Mouse (Mus musculus): ENCODE data around the gene Gm21988. TPM values are rescaled to one million over a fixed set of nuclear protein-coding genes. Genes with fewer than 3 reads are reported as not detected.
A peak's percentile ranks its signal among the peaks of the same experiment; 100 is the strongest.

Gm21988 gene
- total RNA-seq, 1 experiment: 2.4 TPM

DNA sequence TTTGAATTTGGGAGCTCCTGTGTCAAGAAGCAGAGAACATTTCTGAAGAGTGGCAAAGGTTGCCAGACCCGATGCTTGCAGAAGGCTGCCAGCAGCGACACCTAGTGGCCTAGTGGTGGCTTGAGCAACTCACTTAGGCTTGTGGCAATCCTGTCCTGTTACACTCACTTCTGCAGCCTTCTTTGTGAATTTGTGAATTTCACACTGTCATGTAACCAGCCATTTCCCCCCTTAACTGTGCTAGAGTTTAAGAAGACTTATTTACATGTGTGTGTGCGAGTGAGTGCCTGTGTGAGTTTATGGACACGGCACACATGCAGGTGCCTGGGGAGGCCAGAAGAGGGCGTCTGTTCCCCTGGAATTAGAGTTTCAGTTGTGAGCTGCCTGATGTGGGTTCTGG lies 37.9 kb downstream of the Gm21988 start:
- DNase-seq (ENCODE audit: low read depth, low spot score): peak; percentile 68
- Histone ChIP-seq H3K27ac (ENCODE audit: insufficient read depth, low read depth, low read length, poor library complexity, severe bottlenecking) (no peak overlapping the region), H3K4me3 (ENCODE audit: insufficient read depth in 1 of 2, low read depth in 1 of 2, low read length in 2 of 2, poor library complexity in 1 of 2, severe bottlenecking in 1 of 2) (peak overlapping the region in 1 of 2 experiments; percentile 37; a peak in 1 of 4 replicates), H3K9ac (ENCODE audit: insufficient read depth, low read depth, low read length, poor library complexity, severe bottlenecking) (no peak overlapping the region), H3K4me1 (ENCODE audit: control insufficient read depth in 2 of 2, insufficient read depth in 2 of 2, low read length in 2 of 2, poor library complexity in 1 of 2) (0 out of 4 replicates have a peak, but pooled peaks cover 0 to 5% of the 10 kb centered on the region in 2 experiments), H3K9me3 (ENCODE audit: control insufficient read depth, insufficient read depth, low read depth, low read length) (no peaks in the 10 kb centered on the region), H3K36me3 (ENCODE audit: control insufficient read depth, insufficient read depth, low read length, poor library complexity, severe bottlenecking) (no peaks in the 10 kb centered on the region)
- no peak for TF ChIP-seq MAFK (IDR thresholded peaks at IDR 0.05; ENCODE audit: insufficient read depth, low read depth, low read length)
- TF ChIP-seq ZC3H11A (IDR thresholded peaks at IDR 0.05; ENCODE audit: borderline replicate concordance, low read depth, low read length): no peak
- no peak for TF ChIP-seq CHD2 (IDR thresholded peaks at IDR 0.05; ENCODE audit: low read depth, low read length)
- TF ChIP-seq ZNF384 (IDR thresholded peaks at IDR 0.05; ENCODE audit: low read depth, low read length): no peak
- no peak for TF ChIP-seq HCFC1 (IDR thresholded peaks at IDR 0.05; ENCODE audit: borderline replicate concordance, insufficient read depth, low read length)
- in situ Hi-C loops (cut with MboI; ENCODE audit: low sequenced_read_pairs in 2 of 2, unreplicated experiment in 2 of 2): no loop called here

DNA sequence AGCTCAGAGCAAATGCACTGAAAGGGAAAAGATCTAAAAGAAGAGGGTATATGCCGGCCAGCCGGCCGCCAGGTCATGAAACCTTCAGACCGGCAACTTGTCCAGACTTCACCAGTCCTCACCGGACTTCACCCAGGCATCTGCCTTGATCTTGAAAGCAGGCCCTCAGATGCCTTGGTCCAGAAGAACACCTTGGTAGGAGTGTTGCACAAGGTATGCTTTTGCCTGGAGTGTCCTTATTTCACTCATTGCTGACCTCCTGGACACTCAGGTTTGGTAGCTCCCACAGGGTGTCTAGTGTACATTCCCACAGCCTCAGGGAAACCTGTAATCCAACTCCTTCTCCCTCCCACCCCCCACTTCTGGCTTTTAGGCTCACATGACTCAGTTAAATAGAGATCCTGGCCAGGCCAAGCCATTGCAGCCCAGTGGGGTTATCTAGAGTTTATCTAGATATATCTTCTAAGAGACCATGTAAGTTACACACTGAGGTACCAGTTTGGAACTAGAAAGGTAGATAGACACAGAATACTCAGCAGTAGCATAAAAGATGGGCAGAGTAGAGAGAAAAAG lies 39.5 kb downstream of the Gm21988 start:
- no peak overlapping the region for H3K4me3 ChIP-seq (ENCODE audit: insufficient read depth in 1 of 2, low read depth in 1 of 2, low read length in 2 of 2, poor library complexity in 1 of 2, severe bottlenecking in 1 of 2)
- no peak overlapping the region for H3K9ac ChIP-seq (ENCODE audit: insufficient read depth, low read depth, low read length, poor library complexity, severe bottlenecking)
- in situ Hi-C loops (cut with MboI; ENCODE audit: low sequenced_read_pairs in 2 of 2, unreplicated experiment in 2 of 2): no loop called here
- H3K9me3 ChIP-seq (ENCODE audit: control insufficient read depth, insufficient read depth, low read depth, low read length): no peaks in the 10 kb centered on the region
- TF ChIP-seq CHD2 (IDR thresholded peaks at IDR 0.05; ENCODE audit: low read depth, low read length) (no peak), MAFK (IDR thresholded peaks at IDR 0.05; ENCODE audit: insufficient read depth, low read depth, low read length) (no peak)
- no peaks in the 10 kb centered on the region for H3K36me3 ChIP-seq (ENCODE audit: control insufficient read depth, insufficient read depth, low read length, poor library complexity, severe bottlenecking)
- DNase-seq (ENCODE audit: low read depth, low spot score): no peak
- H3K27ac ChIP-seq (ENCODE audit: insufficient read depth, low read depth, low read length, poor library complexity, severe bottlenecking): no peak overlapping the region
- 0 out of 4 replicates have a peak, but pooled peaks cover 0 to 5% of the 10 kb centered on the region in 2 experiments for H3K4me1 ChIP-seq (ENCODE audit: control insufficient read depth in 2 of 2, insufficient read depth in 2 of 2, low read length in 2 of 2, poor library complexity in 1 of 2)

DNA sequence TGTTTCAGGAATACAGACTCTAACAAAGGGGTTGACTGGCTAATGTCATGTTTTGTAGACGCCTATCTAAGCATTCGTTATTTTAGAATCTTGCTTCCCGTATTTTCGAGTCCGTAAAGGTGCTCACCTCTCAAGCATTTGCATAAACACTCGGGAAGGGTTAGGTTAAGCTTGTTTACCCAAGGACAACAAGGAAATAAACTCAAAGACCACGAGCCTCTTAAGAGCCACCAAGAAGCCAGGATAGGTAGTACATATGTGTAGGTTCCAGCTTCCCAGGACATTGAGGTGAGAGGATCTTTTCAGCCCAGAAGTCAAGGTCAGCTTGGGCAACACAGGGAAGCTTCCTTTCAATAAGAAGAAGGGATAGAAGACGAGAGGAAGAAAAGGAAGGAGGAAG lies 40.5 kb downstream of the Gm21988 start:
- Histone ChIP-seq H3K9me3 (ENCODE audit: control insufficient read depth, insufficient read depth, low read depth, low read length) (no peaks in the 10 kb centered on the region), H3K4me1 (ENCODE audit: control insufficient read depth in 2 of 2, insufficient read depth in 2 of 2, low read length in 2 of 2, poor library complexity in 1 of 2) (0 out of 4 replicates have a peak, but pooled peaks cover 0 to 5% of the 10 kb centered on the region in 2 experiments), H3K27ac (ENCODE audit: insufficient read depth, low read depth, low read length, poor library complexity, severe bottlenecking) (no peak overlapping the region), H3K9ac (ENCODE audit: insufficient read depth, low read depth, low read length, poor library complexity, severe bottlenecking) (no peak overlapping the region), H3K4me3 (ENCODE audit: insufficient read depth in 1 of 2, low read depth in 1 of 2, low read length in 2 of 2, poor library complexity in 1 of 2, severe bottlenecking in 1 of 2) (no peak overlapping the region), H3K36me3 (ENCODE audit: control insufficient read depth, insufficient read depth, low read length, poor library complexity, severe bottlenecking) (no peaks in the 10 kb centered on the region)
- no peak for TF ChIP-seq HCFC1 (IDR thresholded peaks at IDR 0.05; ENCODE audit: borderline replicate concordance, insufficient read depth, low read length)
- no peak for TF ChIP-seq CHD2 (IDR thresholded peaks at IDR 0.05; ENCODE audit: low read depth, low read length)
- no peak for TF ChIP-seq ZC3H11A (IDR thresholded peaks at IDR 0.05; ENCODE audit: borderline replicate concordance, low read depth, low read length)
- no peak for TF ChIP-seq ZNF384 (IDR thresholded peaks at IDR 0.05; ENCODE audit: low read depth, low read length)
- no peak for TF ChIP-seq MAFK (IDR thresholded peaks at IDR 0.05; ENCODE audit: insufficient read depth, low read depth, low read length)
- DNase-seq (ENCODE audit: low read depth, low spot score): no peak
- in situ Hi-C loops (cut with MboI; ENCODE audit: low sequenced_read_pairs in 2 of 2, unreplicated experiment in 2 of 2): no loop called here

GRCm38 (mm10) chr11:70198332-70198731 lies 41.3 kb downstream of the Gm21988 start:
- DNase-seq (ENCODE audit: low read depth, low spot score): no peak
- no peak overlapping the region for H3K4me3 ChIP-seq (ENCODE audit: insufficient read depth in 1 of 2, low read depth in 1 of 2, low read length in 2 of 2, poor library complexity in 1 of 2, severe bottlenecking in 1 of 2)
- H3K27ac ChIP-seq (ENCODE audit: insufficient read depth, low read depth, low read length, poor library complexity, severe bottlenecking): no peak overlapping the region
- no peak for TF ChIP-seq CHD2 (IDR thresholded peaks at IDR 0.05; ENCODE audit: low read depth, low read length)
- no peak for TF ChIP-seq HCFC1 (IDR thresholded peaks at IDR 0.05; ENCODE audit: borderline replicate concordance, insufficient read depth, low read length)
- TF ChIP-seq ZNF384 (IDR thresholded peaks at IDR 0.05; ENCODE audit: low read depth, low read length): no peak
- no peak for TF ChIP-seq MAFK (IDR thresholded peaks at IDR 0.05; ENCODE audit: insufficient read depth, low read depth, low read length)
- TF ChIP-seq ZC3H11A (IDR thresholded peaks at IDR 0.05; ENCODE audit: borderline replicate concordance, low read depth, low read length): no peak
- H3K36me3 ChIP-seq (ENCODE audit: control insufficient read depth, insufficient read depth, low read length, poor library complexity, severe bottlenecking): no peaks in the 10 kb centered on the region
- H3K9me3 ChIP-seq (ENCODE audit: control insufficient read depth, insufficient read depth, low read depth, low read length): no peaks in the 10 kb centered on the region
- H3K4me1 ChIP-seq (ENCODE audit: control insufficient read depth in 2 of 2, insufficient read depth in 2 of 2, low read length in 2 of 2, poor library complexity in 1 of 2): 0 out of 4 replicates have a peak, but pooled peaks cover 0 to 5% of the 10 kb centered on the region in 2 experiments
- H3K9ac ChIP-seq (ENCODE audit: insufficient read depth, low read depth, low read length, poor library complexity, severe bottlenecking): no peak overlapping the region
- in situ Hi-C loops (cut with MboI; ENCODE audit: low sequenced_read_pairs in 2 of 2, unreplicated experiment in 2 of 2): no loop called here
